Mouse (Mus musculus) G1E-ER4 (cell line): Measurements from ENCODE around the gene Nadk. TPM values are rescaled to one million over a fixed set of nuclear protein-coding genes. Genes with fewer than 3 reads are reported as not detected.

Experiments used
- GATA1 ChIP-seq: IDR thresholded peaks from one replicate; pipeline ENCODE4 v1.8.0; 2012; ENCODE audit warnings: low read length, inconsistent platforms
- polyA plus RNA-seq: library from polyadenylated mRNA; stranded (reverse); fragments of >175 nt; gene quantifications from 2 replicates; pipeline ENCODE4 v1.2.3, GENCODE M21; 2012

Nadk gene
- polyA plus RNA-seq, 1 experiment: 69.0 TPM

DNA sequence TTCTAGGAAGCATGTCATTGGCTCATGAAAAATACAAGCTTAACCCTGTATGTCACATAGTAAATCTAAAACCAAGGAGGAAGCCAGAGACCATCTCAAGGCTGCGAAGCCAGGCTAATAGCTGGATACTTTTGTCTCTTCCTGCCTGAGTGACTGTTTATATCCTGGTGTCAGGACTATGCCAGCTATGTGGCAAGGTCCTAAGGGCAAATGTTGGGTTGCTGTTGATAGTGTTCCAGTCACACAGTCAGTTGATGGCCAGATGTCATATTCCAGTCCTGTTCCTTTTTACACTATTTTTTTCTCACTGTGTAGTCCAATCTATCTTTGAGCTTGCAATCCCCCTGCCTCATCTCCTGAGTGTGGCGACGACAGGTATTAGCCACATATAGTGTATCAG, 51.1 kb downstream of the Nadk start:
- TF ChIP-seq GATA1: no peak

DNA sequence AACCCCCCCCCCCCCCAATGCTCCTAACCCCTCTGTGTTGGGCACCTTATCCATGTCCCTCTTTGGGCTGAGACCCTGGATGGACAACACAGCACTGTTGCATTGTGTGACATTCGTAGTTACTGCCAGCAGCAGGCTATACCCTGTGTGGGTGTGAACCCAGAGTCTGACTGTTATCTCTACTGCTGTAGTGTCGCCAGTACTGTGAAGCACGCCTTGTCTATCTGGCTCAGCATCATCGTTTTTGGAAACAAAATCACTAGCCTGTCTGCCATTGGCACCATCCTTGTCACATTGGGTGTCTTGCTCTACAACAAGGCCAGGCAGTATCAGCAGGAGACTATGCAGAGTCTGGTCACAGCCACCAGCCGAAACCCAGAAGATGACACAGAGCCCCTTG, 56.1 kb downstream of the Nadk start:
- no peak for TF ChIP-seq GATA1

DNA sequence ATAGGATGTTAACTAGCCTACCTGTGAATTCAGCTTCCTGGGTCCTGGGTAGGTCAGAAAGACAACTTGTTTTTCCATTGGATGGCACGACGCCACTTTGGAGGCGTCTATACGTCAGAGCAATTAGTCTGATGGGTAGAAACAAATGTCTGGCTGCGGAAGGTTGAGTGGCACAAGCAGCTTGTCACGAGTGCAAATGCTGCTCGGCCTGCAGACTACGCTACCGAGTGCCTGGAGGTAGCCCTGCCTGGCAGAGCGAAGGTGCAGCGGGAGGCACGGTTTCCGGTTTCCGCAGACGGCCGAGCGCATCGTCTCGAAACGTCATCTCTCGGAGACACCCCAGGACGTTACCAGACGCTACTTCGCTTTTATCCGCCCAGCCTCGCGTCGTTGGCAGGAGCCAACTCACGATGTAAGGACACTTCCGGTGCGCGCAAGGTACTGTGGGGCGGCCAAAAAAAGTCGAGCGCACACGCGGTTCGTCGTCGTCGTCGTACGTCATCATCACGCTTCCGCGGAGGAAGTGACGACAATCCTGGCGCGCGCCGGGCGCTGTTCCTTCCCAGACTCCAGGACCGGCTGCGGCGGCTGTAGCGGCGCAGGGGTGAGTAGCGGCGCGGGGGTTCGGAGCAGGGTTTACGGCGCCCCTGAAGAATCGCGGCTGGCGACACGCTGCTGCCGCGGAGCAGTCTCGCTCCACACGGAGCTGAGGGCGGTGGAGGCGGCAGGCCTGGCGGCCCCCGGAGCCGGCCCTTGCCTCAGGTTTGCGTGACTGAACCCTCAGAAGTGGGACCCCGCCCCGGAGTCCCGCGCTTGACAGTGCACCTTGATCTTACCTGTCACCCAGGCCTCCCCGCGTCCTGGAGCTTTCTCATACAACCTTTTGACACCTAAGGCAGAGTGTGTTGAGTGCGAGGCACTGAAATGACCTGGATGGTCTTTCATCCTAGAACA, 62.4 kb downstream of the Nadk start, which contains the start of gene Cdk11b:
Gene Cdk11b (plus strand): TSS at position 517 of the 954 bp plus-strand sequence.
- TF ChIP-seq GATA1: no peak

DNA sequence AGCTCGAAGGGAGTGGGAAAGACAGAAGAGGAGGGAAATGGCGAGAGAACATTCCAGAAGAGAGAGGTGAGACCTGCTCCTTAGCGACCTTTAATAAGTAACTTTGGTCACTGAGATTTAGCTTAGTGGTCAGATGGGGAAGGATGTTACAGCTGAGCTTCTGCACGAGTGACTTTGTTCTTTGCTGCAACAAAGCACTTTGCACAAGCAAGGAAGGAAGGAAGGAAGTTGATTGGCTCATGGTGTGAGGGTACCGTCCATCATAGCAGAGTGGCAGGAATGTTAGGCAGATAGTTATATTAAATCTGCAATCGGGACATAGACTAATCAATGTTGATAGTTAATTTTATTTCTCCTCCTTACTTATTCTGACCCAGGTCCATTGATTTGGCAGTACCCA, 68.1 kb downstream of the Nadk start:
- no peak for TF ChIP-seq GATA1

DNA sequence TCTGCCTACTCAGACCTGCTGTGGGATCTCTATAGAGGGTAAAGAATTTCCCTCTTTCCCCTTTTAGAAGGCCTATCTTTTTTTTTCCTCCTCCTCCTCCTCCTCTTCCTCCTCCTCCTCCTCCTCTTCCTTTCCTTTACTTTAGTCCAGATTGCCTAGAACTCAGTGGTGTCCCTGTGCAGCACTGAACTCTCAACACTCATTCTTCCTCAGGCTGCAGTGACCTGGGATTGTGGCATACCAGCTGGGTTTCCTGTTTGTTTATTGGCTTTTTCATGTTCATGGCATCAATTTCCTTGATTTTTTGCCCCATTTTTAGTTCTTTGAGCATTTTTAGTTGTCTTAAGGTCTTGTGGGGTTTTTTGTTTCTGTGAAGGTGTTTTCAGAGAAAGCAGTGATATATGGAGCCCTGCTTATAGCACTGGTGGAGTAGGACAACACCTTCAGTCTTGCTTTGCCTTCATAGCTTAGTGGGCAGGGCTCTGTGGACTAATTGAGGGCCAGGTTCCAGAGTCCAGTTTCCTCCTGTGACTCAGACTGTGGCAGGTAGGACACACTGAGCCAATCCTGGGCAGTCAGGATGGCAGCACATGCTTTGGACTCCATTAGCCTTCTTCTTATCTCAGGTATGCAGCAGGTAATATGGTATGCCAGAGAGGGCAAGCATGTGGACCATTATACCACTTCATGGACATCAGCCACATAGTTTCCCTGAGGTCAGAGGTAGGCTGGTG, 73.8 kb downstream of the Nadk start:
- no peak for TF ChIP-seq GATA1

Other genes starting within 250 kb of the Nadk start
- gene Prkcz, start 201.0 kb upstream of the Nadk start, polyA plus RNA-seq: not detected in 2 replicates
- gene Gabrd, start 164.3 kb upstream of the Nadk start, polyA plus RNA-seq: not detected in 2 replicates
- gene Cfap74, start 153.2 kb upstream of the Nadk start, polyA plus RNA-seq: not detected in 2 replicates
- not detected in 2 replicates for gene Tmem52, start 93.3 kb upstream of the Nadk start, polyA plus RNA-seq
- gene Gnb1, start 71.0 kb upstream of the Nadk start, polyA plus RNA-seq: 30.2 and 42.8 TPM in 2 replicates
- gene Slc35e2, start 39.0 kb downstream of the Nadk start, polyA plus RNA-seq: 2.6 TPM in 2 replicates
- 112 and 114 TPM in 2 replicates for gene Cdk11b, start 62.5 kb downstream of the Nadk start, polyA plus RNA-seq
- gene Gm10563, start 83.0 kb downstream of the Nadk start, polyA plus RNA-seq: not detected in 2 replicates
- 0.08 and 0.09 TPM in 2 replicates for gene Mmp23, start 91.0 kb downstream of the Nadk start, polyA plus RNA-seq
- 32.9 and 34.2 TPM in 2 replicates for gene Mib2, start 106.8 kb downstream of the Nadk start, polyA plus RNA-seq
- not detected in 2 replicates for gene Fndc10, start 132.0 kb downstream of the Nadk start, polyA plus RNA-seq
- gene Ssu72, start 142.4 kb downstream of the Nadk start, polyA plus RNA-seq: 50.1 and 52.0 TPM in 2 replicates
- 0.73 and 0.79 TPM in 2 replicates for gene Tmem240, start 172.4 kb downstream of the Nadk start, polyA plus RNA-seq
- 83.6 and 88.5 TPM in 2 replicates for gene Atad3a, start 198.7 kb downstream of the Nadk start, polyA plus RNA-seq
- gene Vwa1, start 212.3 kb downstream of the Nadk start, polyA plus RNA-seq: 0.16 and 0.17 TPM in 2 replicates
- gene Tmem88b, start 223.5 kb downstream of the Nadk start, polyA plus RNA-seq: 0.02 and 0.06 TPM in 2 replicates
- not detected in 2 replicates for gene Ankrd65, start 228.1 kb downstream of the Nadk start, polyA plus RNA-seq
- 21.2 and 27.9 TPM in 2 replicates for gene Mrpl20, start 240.5 kb downstream of the Nadk start, polyA plus RNA-seq